Mouse (Mus musculus): ENCODE data around the gene Rpe. TPM values are rescaled to one million over a fixed set of nuclear protein-coding genes. Genes with fewer than 3 reads are reported as not detected.
"Not testable (repeated sequence)": the region's sequence is repeated elsewhere in the genome, so short reads cannot be mapped to it uniquely, and the experiment has no call there.

Rpe gene
- 34.3 and 38.9 TPM in 2 replicates for total RNA-seq (2017)

DNA sequence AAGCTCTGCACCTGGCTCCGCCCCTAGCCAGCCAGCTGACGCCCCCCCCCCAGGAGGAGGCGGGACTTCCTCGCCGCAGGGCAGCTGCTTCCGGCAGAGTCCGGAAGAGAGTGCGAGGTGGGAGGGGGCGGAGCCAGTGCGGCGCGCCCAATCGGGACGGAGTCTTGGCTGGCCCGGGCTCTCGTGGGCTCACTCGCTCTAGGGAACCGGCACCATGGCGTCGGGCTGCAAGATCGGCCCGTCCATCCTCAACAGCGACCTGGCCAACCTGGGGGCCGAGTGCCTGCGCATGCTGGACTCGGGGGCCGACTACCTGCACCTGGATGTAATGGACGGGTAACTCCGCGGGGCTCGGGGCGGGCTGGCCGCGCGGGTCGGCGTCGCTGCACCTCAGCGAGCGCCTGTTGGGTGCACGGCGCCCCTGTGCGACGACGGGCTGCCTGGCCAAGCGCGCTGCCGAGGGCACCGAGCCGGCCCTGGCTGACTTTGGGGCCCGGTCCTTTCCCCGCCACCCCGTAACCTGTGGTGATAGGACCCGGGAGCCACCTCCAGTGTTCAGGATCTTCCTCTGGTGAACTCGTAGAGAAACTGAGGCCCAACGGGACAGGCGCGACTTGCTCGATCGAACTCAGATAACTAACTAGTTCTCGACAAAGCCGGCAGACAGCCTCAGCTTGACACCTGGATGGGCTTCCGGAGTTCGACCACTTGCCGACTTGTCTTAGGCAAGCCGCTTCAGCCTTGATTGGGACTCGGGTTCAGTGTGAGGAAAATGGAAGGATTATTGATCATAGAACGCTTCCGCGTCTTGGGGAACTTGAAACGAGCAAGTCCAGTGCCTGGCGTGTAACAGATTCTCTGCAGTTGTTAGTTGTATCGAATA, at the start of gene Rpe:
TSS of gene Rpe (plus strand) at position 139 of the 883 bp plus-strand sequence.
- peak; percentile 98 for ATAC-seq (replicated peaks; ENCODE audit: low read depth, poor library complexity, severe bottlenecking)

DNA sequence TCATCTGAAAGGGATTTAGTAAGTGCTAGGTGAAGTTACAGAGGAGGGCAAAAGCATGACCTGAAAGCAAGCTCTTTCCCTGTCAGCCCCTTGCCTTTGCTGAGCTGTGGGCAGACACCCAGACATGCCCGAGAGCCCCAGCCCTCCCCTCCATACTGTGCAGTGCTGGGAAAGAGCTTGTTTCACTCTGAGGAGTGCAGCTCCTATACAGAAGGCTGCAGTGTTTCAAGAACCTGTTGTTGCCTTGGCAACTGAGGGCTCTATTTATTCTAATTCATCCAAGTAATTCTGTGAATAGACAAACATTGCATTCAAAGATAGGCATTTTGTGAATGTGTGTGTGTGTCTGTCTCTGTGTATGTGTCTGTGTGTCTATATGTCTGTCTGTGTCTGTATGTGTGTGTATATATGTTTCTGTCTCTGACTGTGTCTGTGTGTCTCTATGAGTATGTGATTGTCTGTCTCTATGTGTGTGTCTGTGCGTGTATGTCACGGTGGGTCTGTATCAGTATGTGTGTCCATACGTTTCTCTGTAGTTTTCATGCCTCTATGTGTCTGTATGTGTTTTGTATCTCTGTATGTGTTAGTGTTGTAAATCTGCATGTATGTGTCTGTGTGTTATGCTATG, 45.4 kb upstream of the Rpe start:
- no peak for ATAC-seq (replicated peaks; ENCODE audit: low read depth, poor library complexity, severe bottlenecking)

DNA sequence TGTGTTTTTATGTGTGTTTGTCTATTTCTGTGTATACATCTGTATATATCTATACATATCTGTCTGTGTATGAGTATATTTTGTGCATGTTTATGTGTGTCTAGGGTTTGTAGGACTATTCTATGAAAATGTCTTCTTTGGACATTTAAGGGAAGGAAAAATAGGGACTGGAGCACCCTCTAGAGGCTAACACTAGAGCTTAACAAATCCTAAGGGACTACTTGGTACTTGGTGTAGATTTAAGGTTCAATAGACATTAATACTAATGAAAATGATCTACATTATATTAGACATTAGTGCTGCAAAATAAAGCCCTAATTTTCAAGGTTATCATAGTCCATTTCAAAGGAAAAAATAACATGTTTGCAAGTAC, 44.9 kb upstream of the Rpe start:
- ATAC-seq (replicated peaks; ENCODE audit: low read depth, poor library complexity, severe bottlenecking), result no peak

- ATAC-seq (replicated peaks; ENCODE audit: low read depth, poor library complexity, severe bottlenecking), result no peak
Observed at GRCm38 (mm10) chr1:66671475-66671874, 29.2 kb upstream of the Rpe start.

DNA sequence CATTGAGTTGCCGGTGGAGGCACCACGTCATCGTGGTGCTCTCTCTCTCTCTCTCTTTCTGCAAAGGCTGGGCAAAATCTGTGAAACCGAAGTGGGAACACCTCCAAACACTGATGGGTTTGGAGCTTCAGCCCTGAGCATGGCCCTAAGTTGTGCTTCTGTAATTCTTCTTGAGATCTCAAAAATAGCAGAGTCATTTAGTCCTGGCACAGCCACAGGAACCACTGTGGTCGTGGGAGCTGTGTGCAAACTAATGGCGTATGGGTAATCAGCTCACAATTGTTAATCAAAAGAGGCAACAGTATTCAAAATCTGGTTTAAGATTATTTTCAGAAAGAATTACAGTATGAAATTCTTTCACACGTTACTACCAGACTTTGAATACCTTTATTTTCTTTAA, 27.8 kb upstream of the Rpe start:
- peak; percentile 92 for ATAC-seq (replicated peaks; ENCODE audit: low read depth, poor library complexity, severe bottlenecking)

- ATAC-seq (replicated peaks; ENCODE audit: low read depth, poor library complexity, severe bottlenecking), result no peak
Observed at GRCm38 (mm10) chr1:66677928-66678327, 22.7 kb upstream of the Rpe start.

GRCm38 (mm10) chr1:66678662-66679061, 22.0 kb upstream of the Rpe start:
- no peak for ATAC-seq (replicated peaks; ENCODE audit: low read depth, poor library complexity, severe bottlenecking)

- ATAC-seq (replicated peaks; ENCODE audit: low read depth, poor library complexity, severe bottlenecking), result peak; percentile 47; the same call in 1 of the 2 replicates
Observed at GRCm38 (mm10) chr1:66682974-66683373, 17.7 kb upstream of the Rpe start.

- ATAC-seq (replicated peaks; ENCODE audit: low read depth, poor library complexity, severe bottlenecking), result no peak
Observed at GRCm38 (mm10) chr1:66691772-66692171, 8.9 kb upstream of the Rpe start.

DNA sequence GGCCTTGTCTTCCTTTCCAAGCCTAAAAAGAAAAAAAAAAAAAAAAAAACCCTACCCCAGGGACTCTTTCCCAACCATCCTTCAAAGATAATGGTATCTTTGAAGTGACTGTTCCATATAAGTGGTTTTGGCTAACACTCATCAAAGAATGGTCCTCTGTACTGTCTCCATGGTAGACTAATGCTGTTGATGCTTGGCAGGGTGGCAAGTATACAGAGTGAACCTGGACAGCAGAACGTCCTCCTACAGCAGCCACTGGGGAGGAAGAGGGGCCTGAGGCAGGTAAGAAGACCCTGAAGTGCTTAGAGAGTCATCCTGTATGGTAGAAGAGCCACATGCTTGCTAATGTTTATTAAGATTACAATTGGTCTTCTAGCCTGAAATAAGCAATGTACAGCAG, 8.3 kb upstream of the Rpe start:
- no peak for ATAC-seq (replicated peaks; ENCODE audit: low read depth, poor library complexity, severe bottlenecking)

DNA sequence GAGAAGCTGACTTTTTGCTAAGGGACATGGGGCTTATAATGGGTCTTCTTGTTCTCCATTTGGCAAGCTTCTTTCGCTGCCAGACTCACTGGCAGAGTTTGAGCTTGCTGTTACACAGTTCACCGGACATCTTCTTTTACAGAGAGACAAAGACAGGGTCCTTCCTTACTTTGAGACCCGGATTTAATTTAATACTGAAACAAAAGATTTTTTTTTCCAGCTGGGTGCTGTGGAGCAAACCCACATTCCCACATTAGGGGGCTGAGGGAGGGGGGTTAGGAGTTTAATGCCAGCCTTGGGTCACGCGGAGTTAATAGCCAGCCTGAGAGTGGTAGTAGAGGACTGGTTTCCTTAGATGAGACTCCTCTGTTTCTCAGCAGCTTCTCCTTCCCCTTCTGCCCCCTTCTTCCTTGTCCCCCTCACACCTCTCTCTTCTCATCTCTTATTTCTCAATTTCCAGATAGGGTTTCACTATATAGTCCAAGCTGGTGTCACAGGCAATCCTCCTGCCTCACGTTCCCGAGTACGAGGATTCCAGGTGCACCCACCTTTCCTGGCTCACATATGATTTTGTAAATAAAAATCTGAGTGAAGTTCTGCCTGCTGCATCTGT, 7.7 kb upstream of the Rpe start:
- no peak for ATAC-seq (replicated peaks; ENCODE audit: low read depth, poor library complexity, severe bottlenecking)

DNA sequence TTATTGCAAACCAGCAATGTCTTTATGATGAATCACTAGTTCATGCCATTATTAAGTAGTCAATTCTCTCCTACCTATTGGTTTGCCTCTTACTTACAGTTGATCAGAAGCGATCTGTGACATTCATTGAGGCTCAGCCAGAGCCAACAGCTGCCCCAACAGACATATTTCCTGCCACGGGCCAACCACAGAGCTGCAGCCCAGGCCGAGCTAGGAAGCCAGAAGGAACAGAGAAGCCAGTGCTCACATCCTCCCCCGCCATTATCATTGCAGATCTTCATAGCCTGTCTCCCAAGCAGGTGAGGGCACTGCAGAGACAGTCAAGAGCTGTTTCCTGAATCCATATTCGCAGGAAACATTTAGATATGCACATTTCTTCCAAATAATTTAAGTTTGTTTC, 6.4 kb upstream of the Rpe start:
- ATAC-seq (replicated peaks; ENCODE audit: low read depth, poor library complexity, severe bottlenecking), result peak; percentile 86

- no peak for ATAC-seq (replicated peaks; ENCODE audit: low read depth, poor library complexity, severe bottlenecking)
Observed at GRCm38 (mm10) chr1:66695296-66695695, 5.3 kb upstream of the Rpe start.

- not testable (repeated sequence) for ATAC-seq (replicated peaks; ENCODE audit: low read depth, poor library complexity, severe bottlenecking)
Observed at GRCm38 (mm10) chr1:66699630-66700029, 1.0 kb upstream of the Rpe start.

DNA sequence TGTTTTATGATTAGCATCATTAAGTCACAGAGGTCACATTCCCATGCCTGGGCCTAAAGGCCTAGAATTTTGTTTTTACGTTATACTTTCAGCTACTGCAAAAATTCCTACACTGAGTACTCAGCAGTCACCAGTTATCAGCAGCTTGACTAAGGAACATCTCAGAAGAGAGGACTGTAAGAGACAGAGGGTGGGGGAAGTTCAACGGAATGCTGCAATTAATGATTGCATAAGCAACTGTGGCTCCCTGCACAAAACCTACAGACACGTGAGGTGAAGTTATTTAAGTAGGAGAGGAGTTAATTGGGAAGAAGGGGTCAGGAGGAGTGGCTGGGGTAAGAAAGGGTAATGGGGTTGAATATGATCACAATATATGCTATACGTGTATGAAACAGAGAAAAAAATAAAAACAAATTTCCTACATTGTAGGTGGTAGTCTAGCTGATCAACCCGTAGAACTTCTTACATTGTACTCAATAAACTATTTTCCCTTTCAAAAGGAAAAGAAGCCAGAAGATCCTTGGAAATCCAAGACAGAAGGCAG, 410 bp upstream of the Rpe start:
- ATAC-seq (replicated peaks; ENCODE audit: low read depth, poor library complexity, severe bottlenecking), result peak; percentile 40

- ATAC-seq (replicated peaks; ENCODE audit: low read depth, poor library complexity, severe bottlenecking), result no peak
Observed at GRCm38 (mm10) chr1:66701576-66701940, 927 bp downstream of the Rpe start.

DNA sequence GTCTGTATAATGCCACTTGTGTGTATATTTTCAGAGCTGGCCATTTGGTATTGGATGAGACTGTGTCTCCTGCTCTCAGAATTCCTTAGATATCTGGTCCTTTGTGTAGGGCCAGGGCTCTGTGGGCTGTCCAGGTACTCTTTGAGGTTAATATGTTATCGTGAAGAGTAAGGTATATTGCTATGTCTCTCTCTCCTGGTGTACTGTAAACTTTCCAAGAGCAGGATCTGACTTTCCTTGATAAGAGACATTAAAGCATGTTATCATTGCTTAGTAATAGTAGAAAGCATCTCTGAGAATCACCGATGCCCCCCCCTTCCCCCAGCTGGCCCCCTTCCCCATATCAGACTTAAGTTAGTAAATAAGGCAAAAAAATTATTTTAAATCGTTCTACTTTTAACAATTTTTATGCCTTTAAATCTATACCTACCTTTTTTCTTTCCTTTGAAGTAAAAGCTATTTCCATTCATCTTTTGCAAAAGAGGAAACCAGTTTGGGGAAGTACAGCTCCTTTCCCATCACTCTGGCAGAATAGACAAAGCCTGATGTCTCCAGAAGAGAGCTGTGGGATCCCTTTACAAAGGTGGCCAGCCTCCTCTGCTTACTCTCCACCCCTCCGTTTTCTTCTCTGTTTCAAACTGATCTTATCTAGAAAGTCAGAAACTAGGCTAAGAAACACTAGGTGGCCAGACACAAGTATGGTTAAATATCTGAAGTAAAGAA, 2.2 kb downstream of the Rpe start:
- ATAC-seq (replicated peaks; ENCODE audit: low read depth, poor library complexity, severe bottlenecking), result no peak

GRCm38 (mm10) chr1:66704523-66704922, 3.9 kb downstream of the Rpe start:
- no peak for ATAC-seq (replicated peaks; ENCODE audit: low read depth, poor library complexity, severe bottlenecking)

DNA sequence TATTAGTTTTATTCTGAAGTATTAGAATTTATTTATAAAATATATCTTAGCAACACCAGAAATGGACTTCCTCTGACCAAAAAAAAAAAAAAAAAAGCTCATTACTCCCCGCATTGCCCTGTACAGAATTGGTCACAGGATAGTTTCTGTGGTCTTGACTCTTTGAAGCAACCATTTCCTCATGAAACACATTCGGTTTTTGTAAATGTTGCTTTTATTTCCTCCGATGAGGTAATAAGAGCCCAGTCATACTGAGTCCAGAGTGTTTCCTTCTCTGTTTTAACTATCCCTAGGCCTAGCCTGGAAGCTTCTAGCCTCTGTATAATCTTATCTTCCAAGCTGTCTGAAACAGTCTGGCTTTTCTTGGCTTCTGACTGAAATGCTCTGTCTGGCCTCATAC, 12.2 kb downstream of the Rpe start:
- ATAC-seq (replicated peaks; ENCODE audit: low read depth, poor library complexity, severe bottlenecking), result no peak; the same call in 1 of the 2 replicates

DNA sequence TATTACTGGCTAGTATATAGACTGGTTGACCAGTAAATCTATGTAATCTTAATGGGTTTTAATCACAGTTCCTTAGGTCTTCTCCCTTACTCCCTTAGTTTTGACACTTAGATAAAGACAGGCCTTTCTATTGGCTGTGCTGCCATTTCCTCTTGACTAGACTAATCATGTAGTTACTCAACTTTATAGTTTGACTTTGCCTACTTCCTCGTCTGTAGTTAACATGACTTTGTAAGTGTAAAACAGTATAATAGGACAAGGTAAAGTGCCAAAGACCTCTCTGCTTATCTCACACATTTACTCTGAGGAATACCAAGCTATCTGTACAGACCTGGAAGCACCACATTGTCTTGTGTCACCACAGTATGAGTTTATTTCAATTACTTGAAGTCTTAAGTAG, 29.9 kb downstream of the Rpe start:
- no peak for ATAC-seq (replicated peaks; ENCODE audit: low read depth, poor library complexity, severe bottlenecking)

Measured in common myeloid progenitor, adult 5-6 weeks (primary cell).